Mouse (Mus musculus) stomach, embryonic 14.5 days (tissue): Measurements from ENCODE around the gene Stn1. TPM values are rescaled to one million over a fixed set of nuclear protein-coding genes. Genes with fewer than 3 reads are reported as not detected.
A peak's percentile ranks its signal among the peaks of the same experiment; 100 is the strongest.
"Not testable (repeated sequence)": the region's sequence is repeated elsewhere in the genome, so short reads cannot be mapped to it uniquely, and the experiment has no call there.

Experiments used
- ATAC-seq: fragments of 200-750 bp; cut with Nextera tagmentation; 2 replicates; pipeline ENCODE4 v1.8.0; 2017; ENCODE audit warnings: low read depth, moderate TSS enrichment; ENCODE audit not compliant: insufficient number of reproducible peaks, insufficient read depth, low FRiP score
- H3K27ac ChIP-seq: fragments of 300-500 bp; sonication (generic); 2 replicates; pipeline ENCODE4 v1.5.1; 2014; ENCODE audit warnings: mild to moderate bottlenecking, low read length, moderate library complexity, mixed read lengths
- H3K27me3 ChIP-seq: fragments of 300-500 bp; sonication (generic); 2 replicates; pipeline ENCODE4 v1.6.1; 2014; ENCODE audit warnings: low read length, control low read depth, mixed read lengths; ENCODE audit not compliant: control insufficient read depth, insufficient read depth
- H3K36me3 ChIP-seq: fragments of 300-500 bp; sonication (generic); 2 replicates; pipeline ENCODE4 v1.6.1; 2014; ENCODE audit warnings: mild to moderate bottlenecking, control low read depth, low read length, moderate library complexity, mixed read lengths; ENCODE audit not compliant: control insufficient read depth, insufficient read depth
- H3K4me1 ChIP-seq: fragments of 300-500 bp; sonication (generic); 2 replicates; pipeline ENCODE4 v1.6.1; 2014; ENCODE audit warnings: low read length, control low read depth, mixed read lengths; ENCODE audit not compliant: control insufficient read depth, insufficient read depth
- H3K4me2 ChIP-seq: fragments of 300-500 bp; sonication (generic); replicated peaks from 2 replicates; pipeline ENCODE4 v1.6.1; 2014; ENCODE audit warnings: low read depth, low read length, control low read depth
- H3K4me3 ChIP-seq: fragments of 300-500 bp; sonication (generic); 2 replicates; pipeline ENCODE4 v1.5.1; 2014; ENCODE audit warnings: low read depth, low read length, control low read depth
- H3K9ac ChIP-seq: fragments of 300-500 bp; sonication (generic); replicated peaks from 2 replicates; pipeline ENCODE4 v1.6.1; 2014; ENCODE audit warnings: low read depth, mild to moderate bottlenecking, control low read depth, low read length, moderate library complexity, mixed read lengths
- H3K9me3 ChIP-seq: fragments of 300-500 bp; sonication (generic); 2 replicates; pipeline ENCODE4 v1.6.1; 2016; ENCODE audit warnings: low read depth, low read length, control low read depth; ENCODE audit not compliant: control insufficient read depth
- WGBS: fragments of 180-500 bp; shearing (Covaris S2); extraction: QIAGEN DNeasy Blood & Tissue Kit; methylation state at CpG from one replicate; pipeline ENCODE4 v1.1.7; 2014; 5-methylcytosine and 5-hydroxymethylcytosine counted together
- polyA plus RNA-seq: library from polyadenylated mRNA; unstranded; fragments of >200 nt; fragmentation: Nextera tagmentation; extraction: Ambion mirVana; gene quantifications from 2 replicates; pipeline ENCODE4 v1.2.1, GENCODE M21; 2014

The Stn1 gene
- 58.5 and 68.4 TPM in 2 replicates for polyA plus RNA-seq

DNA sequence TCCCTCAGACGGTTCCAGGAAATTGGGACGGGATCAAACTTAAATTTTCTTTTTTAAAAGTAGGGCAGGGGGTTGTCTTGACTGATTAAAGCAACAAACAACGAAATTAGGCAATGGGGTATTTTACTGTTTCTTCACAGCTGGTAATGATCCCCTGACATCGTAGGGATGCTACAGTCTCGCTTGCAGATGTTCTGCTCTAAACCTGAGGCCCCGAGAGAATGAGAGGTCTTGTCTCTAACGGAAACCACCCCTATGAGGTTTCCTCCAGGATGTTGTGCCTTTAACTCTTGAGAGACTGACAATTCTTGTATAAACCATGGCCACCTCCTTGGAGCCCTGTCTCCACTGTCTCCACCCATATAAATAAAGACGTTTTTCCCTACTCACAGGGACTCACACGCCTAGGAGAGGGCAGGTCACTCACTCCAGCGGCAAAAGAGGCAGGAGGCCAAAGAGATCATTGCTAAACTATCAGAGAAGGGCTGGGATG is at the start of gene Stn1:
Gene Stn1, minus strand, starts transcription at position 208 of the 493 bp plus-strand sequence.
- no peaks in the 10 kb centered on the region for H3K27me3 ChIP-seq
- no peaks in the 10 kb centered on the region for H3K9me3 ChIP-seq
- H3K4me1 ChIP-seq: peaks cover 26% of the 10 kb centered on the region
- peaks cover 7% of the 10 kb centered on the region; the same call in 1 of the 2 replicates for H3K36me3 ChIP-seq
- ATAC-seq: peak; percentile 16; the same call in 1 of the 2 replicates
- peak within 1 kb of the TSS; percentile 52 for H3K4me3 ChIP-seq
- peak within 1 kb of the TSS; percentile 50 for H3K9ac ChIP-seq
- peak within 1 kb of the TSS; percentile 80 for H3K4me2 ChIP-seq
- H3K27ac ChIP-seq: peak within 1 kb of the TSS; percentile 91
- WGBS: 2% methylated on average over 10 of the region's 10 CpGs

DNA sequence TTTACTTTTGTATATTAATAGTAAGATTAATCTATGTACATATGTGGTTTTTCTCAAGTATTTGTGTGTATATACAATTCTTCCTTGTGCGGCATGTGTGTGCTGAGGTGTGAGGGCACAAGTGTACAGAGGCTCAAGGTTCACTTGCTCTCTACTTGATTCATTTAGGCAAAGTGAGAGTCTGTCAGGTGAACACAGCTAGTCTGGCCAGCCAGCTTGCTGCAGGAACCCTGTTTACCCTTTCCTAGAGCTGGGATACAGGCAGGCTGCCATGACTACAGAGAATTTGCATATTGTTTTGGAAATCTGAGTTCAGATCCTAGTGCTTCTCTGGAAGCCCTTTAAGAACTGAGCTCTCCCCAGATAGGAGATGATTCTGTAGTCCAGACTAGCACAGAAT is 49.7 kb upstream of the Stn1 start:
- Histone ChIP-seq H3K4me3 (no peak overlapping the region), H3K9ac (no peak overlapping the region), H3K4me2 (no peak overlapping the region), H3K9me3 (no peaks in the 10 kb centered on the region), H3K36me3 (no peaks in the 10 kb centered on the region), H3K27ac (no peak overlapping the region), H3K4me1 (peaks cover 13% of the 10 kb centered on the region), H3K27me3 (no peaks in the 10 kb centered on the region)
- no peak for ATAC-seq
- 54% methylated on average over 1 of the region's 1 CpGs for WGBS

DNA sequence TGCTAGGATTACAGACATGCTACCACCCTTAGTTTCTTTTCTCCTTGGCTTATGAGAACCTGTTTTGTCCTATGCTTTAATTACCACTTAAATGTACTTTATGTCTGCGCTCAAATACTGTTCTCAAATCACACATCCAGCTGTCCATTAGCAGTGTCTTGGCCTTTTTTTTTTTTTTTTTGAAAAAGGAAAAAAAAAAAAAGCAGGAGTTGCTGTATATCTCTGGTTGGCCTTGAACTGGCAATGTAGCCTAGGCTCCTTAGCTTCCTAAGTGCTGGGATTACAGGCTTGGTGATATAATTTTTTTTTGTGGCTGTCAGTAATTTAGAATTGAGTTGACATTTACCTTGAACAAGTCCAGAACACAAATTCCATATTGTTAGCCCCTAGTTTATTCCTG is 48.5 kb upstream of the Stn1 start:
- 85% methylated on average over 1 of the region's 1 CpGs for WGBS
- no peak overlapping the region for H3K4me3 ChIP-seq
- no peaks in the 10 kb centered on the region for H3K9me3 ChIP-seq
- H3K27ac ChIP-seq: no peak overlapping the region
- no peak overlapping the region for H3K4me2 ChIP-seq
- ATAC-seq: no peak
- peaks cover 19% of the 10 kb centered on the region for H3K4me1 ChIP-seq
- no peaks in the 10 kb centered on the region for H3K27me3 ChIP-seq
- H3K9ac ChIP-seq: no peak overlapping the region
- no peaks in the 10 kb centered on the region for H3K36me3 ChIP-seq

DNA sequence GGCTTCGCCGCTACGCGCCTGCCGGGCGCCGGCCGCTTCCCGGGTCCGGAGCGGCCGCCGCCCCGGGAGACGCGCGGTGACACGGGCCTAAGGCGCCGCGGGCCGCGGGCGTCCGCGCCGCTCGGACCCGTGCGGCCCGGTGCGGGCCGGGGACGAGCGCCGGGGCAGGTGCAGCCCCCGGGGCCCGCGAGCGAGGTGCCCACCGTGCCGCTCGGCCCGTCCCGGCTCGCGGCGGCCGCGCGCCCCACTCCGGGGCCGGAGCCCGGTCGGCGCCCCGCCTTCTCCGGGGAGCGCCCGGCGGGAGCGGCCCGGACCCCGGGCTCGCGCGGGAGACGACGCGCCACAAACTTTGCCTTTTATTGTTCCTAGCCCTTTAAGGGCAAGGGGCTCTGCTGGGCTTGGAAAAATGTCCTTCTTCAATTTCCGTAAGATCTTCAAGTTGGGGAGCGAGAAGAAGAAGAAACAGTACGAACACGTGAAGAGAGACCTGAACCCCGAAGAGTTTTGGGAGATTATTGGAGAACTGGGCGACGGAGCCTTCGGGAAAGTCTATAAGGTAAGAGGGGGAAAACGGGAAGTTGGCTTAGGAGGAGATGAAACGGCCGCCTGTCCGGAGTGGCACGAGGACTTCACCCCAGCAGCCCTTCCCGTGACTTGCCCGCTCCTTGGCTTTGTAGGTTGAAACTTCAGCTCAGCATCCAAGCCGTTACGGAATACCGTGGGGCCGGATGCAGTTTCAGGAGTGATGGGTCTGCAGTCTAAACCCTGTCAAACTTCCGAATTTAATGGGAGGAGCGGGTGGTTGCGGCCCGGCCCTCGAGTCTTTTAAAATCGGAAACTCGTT is 42.7 kb upstream of the Stn1 start:
- Histone ChIP-seq H3K9ac (peak overlapping the region; percentile 92), H3K27ac (peak overlapping the region; percentile 92), H3K4me3 (peak overlapping the region; percentile 69), H3K36me3 (no peaks in the 10 kb centered on the region), H3K4me1 (peaks cover 6% of the 10 kb centered on the region; the same call in 1 of the 2 replicates), H3K27me3 (no peaks in the 10 kb centered on the region), H3K9me3 (no peaks in the 10 kb centered on the region), H3K4me2 (peak overlapping the region; percentile 72)
- ATAC-seq: peak; percentile 11; the same call in 1 of the 2 replicates
- WGBS: under 1% methylated on average over 62 of the region's 96 CpGs

DNA sequence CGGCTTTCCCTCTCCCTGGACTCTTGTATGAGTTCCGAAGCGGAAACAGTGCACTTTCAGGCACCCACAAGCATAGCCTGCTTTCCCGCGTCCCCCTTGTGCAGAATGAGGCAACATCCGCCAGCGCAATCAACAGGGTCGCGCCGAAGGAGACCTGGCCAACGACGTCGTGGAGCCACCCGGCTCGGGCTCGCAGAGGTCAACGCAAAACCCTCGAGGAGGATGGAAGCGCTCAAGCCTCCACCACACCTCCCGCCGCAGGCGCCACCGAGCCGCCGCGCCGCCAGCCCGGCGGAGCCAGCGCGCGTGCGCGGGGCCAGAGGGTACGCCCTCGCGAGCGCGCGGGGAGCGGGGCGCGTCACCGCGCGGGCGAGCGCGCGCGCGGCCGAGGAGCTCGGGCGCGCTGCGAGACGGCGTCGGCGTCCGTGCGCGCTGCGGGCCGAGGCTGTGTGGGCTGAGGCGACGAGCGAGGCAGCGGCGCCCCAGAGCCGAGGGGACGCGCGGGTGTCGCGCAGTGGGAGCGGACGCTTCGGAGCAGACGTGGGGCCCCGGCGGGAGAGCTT is 42.0 kb upstream of the Stn1 start, which contains the start of gene Slk:
Gene Slk, plus strand, starts transcription at position 454 of the 563 bp plus-strand sequence.
- H3K27ac ChIP-seq: peak within 1 kb of the TSS; percentile 92
- peak within 1 kb of the TSS; percentile 92 for H3K9ac ChIP-seq
- H3K27me3 ChIP-seq: no peaks in the 10 kb centered on the region
- H3K36me3 ChIP-seq: no peaks in the 10 kb centered on the region
- WGBS: under 1% methylated on average over 54 of the region's 83 CpGs
- peak within 1 kb of the TSS; percentile 69 for H3K4me3 ChIP-seq
- peak within 1 kb of the TSS; percentile 72 for H3K4me2 ChIP-seq
- H3K9me3 ChIP-seq: no peaks in the 10 kb centered on the region
- H3K4me1 ChIP-seq: peaks cover 6% of the 10 kb centered on the region; the same call in 1 of the 2 replicates
- ATAC-seq: peak; percentile 85

DNA sequence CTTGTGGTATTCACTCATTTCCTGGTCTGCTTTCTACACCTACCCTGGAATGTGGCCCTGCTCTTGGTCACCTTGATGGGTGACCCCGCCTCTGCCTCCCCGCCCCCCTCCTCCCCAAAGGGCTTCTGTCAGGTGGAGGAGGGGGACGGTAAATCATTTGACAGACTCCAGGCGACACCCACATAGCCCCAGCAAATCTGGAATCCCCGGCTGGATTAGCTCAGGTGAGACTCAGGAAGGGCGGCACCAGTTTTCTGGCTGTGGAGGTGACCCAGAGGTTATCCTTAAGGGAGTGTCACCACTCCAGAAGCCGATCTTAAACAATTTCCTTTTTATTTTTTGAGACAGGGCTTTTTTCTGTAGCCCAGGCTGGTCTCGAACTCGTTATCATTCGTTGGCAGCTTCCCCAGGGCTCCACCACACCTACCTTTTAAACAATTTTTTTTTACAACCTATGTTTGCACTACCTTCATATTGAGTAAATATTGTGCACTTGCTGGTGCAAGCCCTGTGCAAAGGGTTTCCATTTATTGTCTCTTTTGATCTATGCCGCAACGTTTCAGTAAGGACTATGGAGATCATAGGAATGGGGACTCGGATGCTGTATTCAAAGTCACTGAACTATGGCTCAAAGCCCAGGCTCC is 41.4 kb upstream of the Stn1 start:
- H3K4me2 ChIP-seq: peak overlapping the region; percentile 72
- peak; percentile 78 for ATAC-seq

DNA sequence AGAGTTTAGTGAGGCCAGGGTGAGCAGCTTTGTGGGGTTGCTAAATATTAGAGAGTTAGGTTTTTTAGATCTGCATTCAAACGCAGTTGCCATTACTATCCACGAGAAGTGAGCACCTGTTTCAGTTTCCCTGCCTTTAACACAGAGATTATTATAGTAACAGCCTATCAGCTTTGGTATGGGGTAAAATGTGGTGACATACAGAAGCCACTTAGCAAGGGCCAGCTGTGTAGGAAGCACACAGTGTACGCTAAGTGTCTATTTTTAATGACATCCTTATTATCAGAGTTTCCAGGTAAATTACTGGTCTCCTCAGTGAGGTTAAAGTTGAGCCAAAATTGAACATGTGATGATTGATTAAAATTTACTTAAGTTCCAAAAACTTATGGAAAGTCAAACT is 36.4 kb upstream of the Stn1 start:
- H3K27ac ChIP-seq: no peak overlapping the region
- ATAC-seq: no peak
- WGBS: 76% methylated on average over 3 of the region's 3 CpGs
- no peaks in the 10 kb centered on the region for H3K36me3 ChIP-seq
- no peaks in the 10 kb centered on the region for H3K27me3 ChIP-seq
- no peak overlapping the region for H3K4me2 ChIP-seq
- no peak overlapping the region for H3K4me3 ChIP-seq
- no peaks in the 10 kb centered on the region for H3K9me3 ChIP-seq
- H3K9ac ChIP-seq: no peak overlapping the region
- H3K4me1 ChIP-seq: no peaks in the 10 kb centered on the region

More for the DNA sequence above, 41.4 kb upstream of the Stn1 start:
- peak overlapping the region; percentile 92 for H3K27ac ChIP-seq
- 11% methylated on average over 13 of the region's 13 CpGs for WGBS
- H3K4me1 ChIP-seq: peaks cover 6% of the 10 kb centered on the region; the same call in 1 of the 2 replicates
- H3K27me3 ChIP-seq: no peaks in the 10 kb centered on the region
- H3K4me3 ChIP-seq: peak overlapping the region; percentile 69
- no peaks in the 10 kb centered on the region for H3K36me3 ChIP-seq
- 0 out of 2 replicates have a peak overlapping the region, but pooled peaks have one; percentile 92 for H3K9ac ChIP-seq
- no peaks in the 10 kb centered on the region for H3K9me3 ChIP-seq

DNA sequence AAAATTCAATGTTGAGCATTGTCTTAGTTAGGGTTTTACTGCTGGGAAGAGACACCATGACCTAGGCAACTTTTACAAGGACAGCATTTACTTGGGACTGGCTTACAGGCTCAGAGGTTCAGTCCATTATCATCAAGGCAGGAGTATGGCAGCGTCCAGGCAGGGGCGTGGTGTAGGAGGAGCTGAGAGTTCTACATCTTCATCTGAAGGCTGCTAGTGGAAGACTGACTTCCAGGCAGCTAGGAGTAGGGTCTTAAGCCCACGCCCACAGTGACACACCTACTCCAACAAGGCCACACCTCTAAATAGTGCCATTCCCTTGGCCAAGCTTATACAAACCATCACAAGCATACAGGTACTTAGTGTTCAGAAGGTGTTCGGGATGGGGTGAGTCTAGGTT is 34.7 kb upstream of the Stn1 start:
- not testable (repeated sequence) for H3K27me3 ChIP-seq, ATAC-seq, H3K4me1 ChIP-seq, H3K36me3 ChIP-seq, H3K9me3 ChIP-seq, H3K27ac ChIP-seq, H3K4me3 ChIP-seq, H3K9ac ChIP-seq, H3K4me2 ChIP-seq
- 61% methylated on average over 4 of the region's 4 CpGs for WGBS
